Mouse (Mus musculus) kidney, adult 2 months (tissue): ENCODE measurements around the gene Fbxw8.

Experiments
- CTCF ChIP-seq: fragments of 200-500 bp; conservative IDR thresholded peaks from 2 replicates; pipeline ENCODE4 v1.5.1; 2011; ENCODE audit warnings: low read depth, mild to moderate bottlenecking, control low read depth, low read length, moderate library complexity, mixed read lengths; ENCODE audit not compliant: insufficient read depth, insufficient read length
- POLR2A ChIP-seq: fragments of 200-500 bp; IDR thresholded peaks from one replicate; pipeline ENCODE4 v1.6.1; 2011; ENCODE audit warnings: low read depth, low read length, control low read depth

DNA sequence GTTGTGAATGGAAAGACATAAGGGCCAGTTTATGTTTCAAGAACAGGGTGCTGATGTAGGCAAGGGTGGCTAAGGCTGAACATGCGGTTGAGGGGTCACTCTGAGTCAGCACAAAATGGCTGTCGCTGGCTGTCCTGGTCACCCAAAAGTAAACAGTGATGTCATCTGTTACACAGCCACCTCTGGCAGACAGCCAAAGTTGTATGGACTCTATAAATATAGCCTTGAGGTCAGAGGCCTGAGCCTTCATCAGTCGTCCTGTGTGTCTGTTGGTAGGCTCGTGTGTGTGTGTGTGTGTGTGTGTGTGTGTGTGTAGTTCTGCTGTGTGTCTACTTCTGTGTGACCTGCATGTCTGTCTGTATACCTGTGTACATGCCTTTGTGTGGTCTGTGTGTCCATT is 1.7 kb upstream of the Fbxw8 start:
- TF ChIP-seq POLR2A (no peak), CTCF (no peak)
